Mouse (Mus musculus) layer of hippocampus, adult 18-20 months (tissue): ENCODE data around the gene 2510002D24Rik. TPM values are rescaled to one million over a fixed set of nuclear protein-coding genes. Genes with fewer than 3 reads are reported as not detected.
"Not testable (repeated sequence)": the region's sequence is repeated elsewhere in the genome, so short reads cannot be mapped to it uniquely, and the experiment has no call there.

ENCODE experiments used
- DNase-seq, 2 experiments: peaks; one replicate each; pipeline ENCODE4 v3.0.0; 2022; ENCODE audit warnings: low spot score in 2 of 2
- total RNA-seq, 2 experiments: library from RNA; stranded (reverse); gene quantifications; 2 replicates each; pipeline ENCODE4 v1.2.3; 2021

The 2510002D24Rik gene
- total RNA-seq, 2 experiments from 2014 or later = 24.7 to 27.8 TPM

- DNase-seq = no peak
Observed at GRCm38 (mm10) chr16:18846301-18846820, 10.0 kb downstream of the 2510002D24Rik start.

GRCm38 (mm10) chr16:18849521-18850190, 13.3 kb downstream of the 2510002D24Rik start:
- DNase-seq = not testable (repeated sequence)

- DNase-seq = peak in 1 of 2 experiments; percentile 75
Observed at GRCm38 (mm10) chr16:18858551-18858950, 22.2 kb downstream of the 2510002D24Rik start.

DNA sequence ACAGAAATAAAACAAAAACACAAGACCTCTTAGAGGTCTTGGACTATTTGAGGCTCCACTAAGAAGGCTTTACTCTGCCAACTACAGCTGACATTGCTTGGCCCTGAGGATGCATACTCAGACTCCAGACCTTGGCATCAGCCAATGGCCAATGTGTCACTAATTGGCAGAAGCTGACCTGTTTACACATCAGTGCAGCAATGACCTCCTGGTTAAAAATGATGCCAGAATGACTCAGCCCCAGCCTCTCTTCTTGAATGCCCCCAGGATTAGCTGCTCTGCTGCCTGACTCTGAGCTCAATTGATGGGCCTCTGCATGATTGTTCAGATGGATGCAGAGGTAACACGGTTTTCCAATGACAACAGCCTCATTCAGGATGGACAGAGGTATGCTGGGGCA, 23.8 kb downstream of the 2510002D24Rik start:
- DNase-seq = no peak

DNA sequence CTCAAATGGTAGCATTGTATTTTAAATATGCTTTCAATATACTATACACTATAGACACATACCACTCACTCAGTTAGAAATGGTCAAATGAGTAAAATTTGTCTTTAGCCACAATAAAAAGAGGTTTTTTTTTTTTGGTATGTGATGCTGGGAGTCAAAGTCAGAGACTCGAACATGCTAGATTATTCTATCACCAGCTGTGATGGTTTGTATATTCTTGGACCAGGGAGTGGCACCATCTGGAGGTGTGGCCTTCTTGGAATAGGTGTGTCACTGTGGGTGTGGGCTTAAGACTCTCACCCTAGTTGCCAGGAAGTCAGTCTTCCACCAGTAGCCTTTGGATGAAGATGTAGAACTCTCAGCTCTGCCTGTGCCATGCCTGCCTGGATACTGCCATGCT, 34.1 kb downstream of the 2510002D24Rik start:
- not testable (repeated sequence) for DNase-seq

GRCm38 (mm10) chr16:18876091-18876441, 39.7 kb downstream of the 2510002D24Rik start:
- DNase-seq = no peak

DNA sequence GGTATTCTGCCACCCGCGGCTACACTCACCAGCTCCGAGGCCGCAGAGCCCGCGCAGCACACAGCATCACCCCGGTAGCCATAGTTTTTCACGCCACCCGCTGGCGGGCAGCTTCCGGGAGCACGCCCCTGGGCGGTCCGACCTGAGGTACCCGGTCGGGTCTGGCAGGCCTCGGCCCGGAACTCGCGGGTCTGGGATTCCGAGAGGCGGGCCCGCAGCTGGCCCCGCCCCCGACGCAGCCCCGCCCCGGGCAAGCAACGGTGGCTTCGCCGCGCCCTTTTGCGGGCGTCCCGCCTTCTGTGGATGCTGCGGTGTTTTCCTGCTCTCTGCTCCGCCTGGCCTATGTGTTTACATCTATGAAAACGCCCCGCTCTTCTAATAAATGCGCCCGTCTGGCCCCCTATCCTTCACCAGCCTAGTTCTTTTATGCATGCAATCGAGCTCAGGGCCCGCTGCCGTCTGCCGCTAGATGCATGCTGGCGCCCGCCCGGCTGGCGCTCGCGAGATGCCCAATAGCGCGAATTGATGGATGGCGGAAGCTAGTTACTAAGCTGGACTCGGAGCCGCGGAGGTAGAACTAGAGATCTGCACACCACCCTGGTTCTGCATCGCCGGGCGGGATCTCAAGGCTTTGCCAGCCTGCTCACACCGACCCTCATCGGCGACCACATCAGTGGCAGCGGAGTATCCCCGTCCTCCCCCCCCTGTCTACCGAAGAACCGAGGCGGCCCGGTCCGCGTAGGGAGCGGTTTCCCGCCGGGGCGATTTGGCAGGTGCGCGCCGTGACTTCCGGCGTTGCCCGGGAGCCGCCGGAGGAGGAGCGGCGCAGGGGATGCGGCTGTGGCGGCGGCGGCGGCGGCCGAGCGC, 40.3 kb downstream of the 2510002D24Rik start, which contains the start of the genes Mrpl40 and Hira:
Gene Mrpl40, minus strand, starts transcription at position 421 of the 867 bp plus-strand sequence.
Gene Hira, plus strand, starts transcription at position 596 of the 867 bp plus-strand sequence.
- peak; percentile 93 to 96 for DNase-seq

DNA sequence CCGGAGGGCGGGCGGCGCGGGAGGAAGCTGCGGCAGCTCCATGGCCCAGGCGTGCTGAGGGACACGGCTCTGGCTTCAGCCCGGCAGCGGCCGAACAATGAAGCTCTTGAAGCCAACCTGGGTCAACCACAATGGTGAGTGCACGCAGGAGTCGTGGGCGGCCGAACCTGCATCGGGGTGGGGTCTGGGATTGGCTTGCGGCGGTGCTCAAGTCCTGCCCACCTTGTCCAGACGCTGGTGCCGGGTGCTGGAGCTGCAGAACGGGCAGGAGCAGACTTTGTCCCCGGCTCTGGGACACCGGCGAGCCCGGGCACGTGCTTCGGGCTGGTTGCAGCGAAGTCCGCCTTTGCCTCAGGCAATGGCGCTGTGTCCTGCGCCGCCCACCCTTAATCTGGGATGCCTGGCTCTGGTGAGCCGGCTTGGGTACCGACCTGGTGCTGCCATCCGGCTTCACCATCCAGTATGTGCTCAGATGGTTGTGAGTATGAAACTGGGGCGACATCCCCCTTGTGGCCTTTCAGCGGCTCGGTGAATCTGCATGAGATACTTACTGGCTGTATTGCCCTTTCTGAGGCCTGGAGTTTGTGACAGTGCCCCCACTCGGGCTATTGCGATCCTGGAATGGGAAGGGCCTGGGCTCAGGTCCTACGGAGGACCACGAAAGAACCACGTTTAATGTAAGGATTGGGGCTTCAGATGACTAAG, 41.2 kb downstream of the 2510002D24Rik start:
- DNase-seq = peak; percentile 39 to 62

- no peak for DNase-seq
Observed at GRCm38 (mm10) chr16:18878091-18878720, 41.8 kb downstream of the 2510002D24Rik start.

DNA sequence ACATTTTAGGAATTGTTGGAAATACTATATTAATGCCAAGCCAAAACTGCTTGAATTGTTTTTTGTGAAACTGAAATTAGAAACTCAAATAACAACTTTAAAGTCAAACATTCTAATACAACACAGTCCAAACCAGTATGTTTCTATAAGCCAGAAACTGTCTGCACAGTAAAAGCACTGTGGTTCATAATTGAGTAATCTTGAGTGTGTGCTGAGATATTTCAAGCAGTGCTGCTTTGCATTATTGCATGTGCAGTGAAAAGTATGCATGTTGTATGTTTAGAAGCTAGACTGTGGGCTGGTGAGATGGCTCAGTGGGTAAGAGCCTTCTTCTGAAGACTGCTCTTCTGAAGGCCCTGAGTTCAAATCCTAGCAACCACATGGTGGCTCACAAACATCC, 47.7 kb downstream of the 2510002D24Rik start:
- DNase-seq = no peak

Other genes with a start within 250 kb of the 2510002D24Rik start
- 1 to 10 TPM; 1.6 to 2.4 TPM for gene Tbx1, start 245.9 kb upstream of the 2510002D24Rik start, total RNA-seq
- gene Gp1bb, start 214.2 kb upstream of the 2510002D24Rik start, total RNA-seq = under 1 TPM in 1 of 2 experiments, not detected in 1; 0.97 TPM
- gene Gm49601, start 210.2 kb upstream of the 2510002D24Rik start, total RNA-seq = 100 to 1,000 TPM; 173 to 179 TPM
- gene Sept5, start 206.6 kb upstream of the 2510002D24Rik start, total RNA-seq = 100 to 1,000 TPM; 549 to 589 TPM
- gene Cldn5, start 59.7 kb upstream of the 2510002D24Rik start, total RNA-seq = 10 to 100 TPM; 33.2 to 44.5 TPM
- 10 to 100 TPM; 97.5 to 98.3 TPM for gene Ufd1, start 24.8 kb upstream of the 2510002D24Rik start, total RNA-seq
- 1 to 10 TPM; 2.0 to 2.2 TPM for gene Cdc45, start 24.6 kb upstream of the 2510002D24Rik start, total RNA-seq
- 1 to 10 TPM; 6.6 to 7.2 TPM for gene Gm28539, start within 50 bp of the 2510002D24Rik start, total RNA-seq
- 10 to 100 TPM; 33.7 to 35.0 TPM for gene Mrpl40, start 40.3 kb downstream of the 2510002D24Rik start, total RNA-seq
- 10 to 100 TPM; 75.6 to 88.3 TPM for gene Hira, start 40.5 kb downstream of the 2510002D24Rik start, total RNA-seq